Mouse (Mus musculus) CD4-positive, CD25-positive, alpha-beta regulatory T cell (primary cell): Measurements from ENCODE around the gene Pyy. TPM values are rescaled to one million over a fixed set of nuclear protein-coding genes. Genes with fewer than 3 reads are reported as not detected.

Experiments used
- polyA plus RNA-seq: library from polyadenylated mRNA; unstranded; fragments of 100-300 nt; shearing (Covaris generic); gene quantifications from one replicate; pipeline ENCODE4 v1.2.1, GENCODE M21; 2017

Pyy gene
- polyA plus RNA-seq: not detected

DNA sequence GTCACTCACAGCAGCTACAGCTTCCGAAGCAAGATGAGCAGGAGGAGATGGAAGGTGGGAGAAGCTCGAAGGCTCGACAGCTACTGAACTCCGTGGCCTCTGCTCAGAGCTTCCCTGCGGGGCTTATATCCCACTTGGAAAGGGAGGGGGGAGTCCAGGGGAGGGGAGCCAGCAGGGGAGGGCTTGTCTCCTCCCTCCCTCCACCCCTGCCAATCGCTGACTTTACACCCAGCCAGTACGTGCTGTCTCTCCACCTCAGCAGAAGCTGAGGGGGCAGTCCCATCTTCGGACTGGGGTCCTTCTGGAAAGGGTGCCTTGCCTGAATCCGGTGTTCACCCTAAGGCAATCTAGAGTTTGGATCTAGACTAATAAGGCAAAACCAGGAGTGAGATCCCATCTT is at the start of gene Pyy:
Pyy (minus strand) TSS at position 101 of the 400 bp plus-strand sequence.

DNA sequence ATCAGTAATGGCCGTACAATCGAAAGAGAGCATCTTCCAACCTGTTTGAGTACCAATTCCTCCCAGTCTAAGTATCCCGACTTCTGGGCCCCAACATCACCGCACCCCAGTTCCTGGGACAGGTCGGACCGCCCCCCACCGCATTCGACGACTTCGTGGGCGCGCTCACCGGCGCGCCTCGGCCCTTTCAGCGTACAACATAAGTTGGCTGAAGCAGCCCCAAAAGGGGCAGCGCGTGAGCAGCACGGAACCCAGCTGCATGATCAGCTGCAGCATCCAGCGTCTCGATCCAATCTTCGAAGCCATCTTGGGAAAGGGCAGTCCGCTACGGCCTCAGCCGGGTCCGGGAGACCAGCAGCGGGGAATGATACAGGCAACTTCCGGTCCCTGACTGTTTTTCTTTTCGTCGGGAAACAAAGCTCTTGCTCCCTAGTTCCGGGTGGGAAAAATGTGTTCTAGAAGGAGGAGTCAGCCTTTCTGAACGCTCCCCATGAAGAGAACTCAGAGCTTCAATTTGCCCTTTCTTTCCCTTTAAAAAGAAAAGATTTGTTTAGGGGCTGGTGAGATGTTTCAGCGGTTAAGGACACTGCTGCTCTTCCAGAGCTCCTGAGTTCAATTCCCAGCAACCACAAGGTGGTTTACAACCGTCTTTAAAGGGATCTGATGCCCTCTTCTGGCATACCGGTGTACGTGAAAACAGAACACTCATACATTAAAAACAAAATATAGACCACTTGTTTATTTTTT is 48.6 kb upstream of the Pyy start, which contains the start of gene Tmem101:
Tmem101 (minus strand) TSS at position 366 of the 747 bp plus-strand sequence.

DNA sequence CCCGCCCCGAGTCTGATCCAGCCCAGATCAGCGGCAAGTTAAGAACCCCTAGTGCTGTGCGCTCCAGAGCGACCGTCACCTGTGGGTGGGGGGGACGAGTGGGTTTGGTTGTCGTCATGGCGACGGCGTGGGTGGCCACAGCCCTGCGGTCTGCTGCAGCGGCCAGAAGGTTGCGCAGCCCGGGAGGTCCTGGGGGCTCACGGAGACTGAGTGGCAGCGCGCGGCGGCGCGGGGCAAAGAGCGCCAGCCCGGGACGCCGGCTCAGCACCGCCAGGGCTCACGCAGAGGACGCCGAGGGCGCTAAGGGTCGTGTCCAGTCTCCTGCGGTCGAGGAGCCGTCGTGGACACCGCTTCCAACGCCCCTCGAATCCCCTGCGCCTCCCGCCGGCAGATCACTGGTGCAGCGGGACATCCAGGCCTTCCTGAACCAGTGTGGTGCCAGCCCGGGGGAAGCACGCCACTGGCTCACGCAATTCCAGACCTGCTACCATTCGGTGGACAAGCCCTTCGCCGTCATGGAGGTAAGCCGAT is 37.9 kb upstream of the Pyy start, which contains the start of gene Nags:
Nags (plus strand) TSS at position 43 of the 531 bp plus-strand sequence.

DNA sequence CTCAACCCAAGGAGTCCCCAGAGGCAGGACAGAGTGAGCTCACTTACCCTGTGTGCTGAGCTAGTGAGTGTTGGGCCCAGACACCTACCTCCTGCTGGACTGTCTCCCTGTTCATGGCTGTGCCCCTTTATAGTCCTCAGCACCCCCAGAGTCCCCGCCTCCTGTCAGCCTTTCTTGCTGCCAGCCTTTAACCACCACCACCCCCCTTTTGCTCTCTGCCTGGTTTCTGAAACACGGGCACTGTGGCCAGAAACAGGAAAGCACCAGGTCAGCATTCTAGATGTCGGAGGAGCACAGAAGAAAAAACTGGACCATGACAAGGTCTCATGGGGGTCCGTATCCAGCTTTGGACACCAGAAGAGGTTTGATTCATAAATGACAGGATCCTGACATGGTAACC is 6.4 kb downstream of the Pyy start, which contains the start of gene Ppy:
Ppy (minus strand) TSS at position 101 of the 400 bp plus-strand sequence.

DNA sequence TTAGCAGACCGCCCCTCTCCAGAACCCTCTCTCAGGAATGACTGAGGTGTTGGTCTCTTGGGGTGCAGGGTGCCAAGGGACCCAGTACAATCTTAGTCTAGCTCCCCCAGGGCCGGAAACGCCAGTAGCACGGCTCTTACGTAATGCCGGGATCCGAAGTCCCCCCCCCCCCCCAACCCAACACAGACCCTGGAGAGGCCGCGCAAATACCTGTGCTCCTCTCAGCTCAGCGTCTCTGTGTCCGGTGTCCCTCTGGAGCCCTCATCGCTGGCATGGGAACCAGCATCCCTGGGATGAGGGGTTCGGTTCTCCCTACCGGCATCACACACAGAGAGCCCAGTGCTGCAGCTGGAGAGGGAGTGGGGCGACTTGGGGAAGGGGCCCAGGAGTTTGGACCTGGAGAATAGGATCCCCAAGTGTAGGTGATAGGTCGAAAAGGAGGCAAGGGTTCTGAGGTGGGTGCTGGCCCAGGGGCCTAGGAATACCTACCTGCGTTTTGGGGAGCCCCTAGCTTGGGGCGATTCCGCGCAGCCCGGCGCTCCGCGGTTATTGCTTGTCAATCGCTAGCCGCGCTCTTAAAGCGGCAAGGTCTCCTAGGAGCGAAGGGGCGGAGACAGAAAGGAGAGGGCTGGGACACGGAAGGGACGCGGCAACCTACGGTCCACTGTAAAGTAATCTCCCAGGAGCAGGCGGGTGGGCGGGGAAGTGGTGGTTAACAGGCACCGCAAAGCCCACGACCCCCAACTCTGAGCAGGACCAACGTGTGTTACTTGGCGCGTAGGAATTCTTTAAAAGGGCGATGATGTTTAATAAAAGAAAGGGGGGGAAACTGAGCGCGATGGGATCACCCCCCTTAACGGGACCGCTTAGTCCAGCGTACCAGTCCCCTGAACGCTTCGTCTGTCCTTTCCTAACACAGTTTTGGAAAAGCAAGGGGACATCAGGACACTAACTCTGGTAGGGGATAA is 19.4 kb downstream of the Pyy start, which contains the start of gene Mpp2:
Mpp2 (minus strand) TSS at position 585 of the 968 bp plus-strand sequence.

Other genes starting within 250 kb of the Pyy start
- gene Meox1, start 213.5 kb downstream of the Pyy start, polyA plus RNA-seq: not detected
- gene Sost, start 140.8 kb downstream of the Pyy start, polyA plus RNA-seq: not detected
- not detected for gene Cfap97d1, start 123.6 kb downstream of the Pyy start, polyA plus RNA-seq
- gene Dusp3, start 120.8 kb downstream of the Pyy start, polyA plus RNA-seq: 0.14 TPM
- gene Mpp3, start 79.4 kb downstream of the Pyy start, polyA plus RNA-seq: 0.12 TPM
- not detected for gene Cd300lg, start 66.3 kb downstream of the Pyy start, polyA plus RNA-seq
- 1.8 TPM for gene Mpp2, start 19.3 kb downstream of the Pyy start, polyA plus RNA-seq
- not detected for gene Ppy, start 6.5 kb downstream of the Pyy start, polyA plus RNA-seq
- gene Nags, start 37.7 kb upstream of the Pyy start, polyA plus RNA-seq: not detected
- gene Tmem101, start 48.6 kb upstream of the Pyy start, polyA plus RNA-seq: 8.5 TPM
- gene Lsm12, start 77.5 kb upstream of the Pyy start, polyA plus RNA-seq: 74.0 TPM
- 40.2 TPM for gene G6pc3, start 81.8 kb upstream of the Pyy start, polyA plus RNA-seq
- gene Hdac5, start 122.3 kb upstream of the Pyy start, polyA plus RNA-seq: 34.6 TPM
- gene BC030867, start 141.1 kb upstream of the Pyy start, polyA plus RNA-seq: 0.25 TPM
- gene Asb16, start 160.9 kb upstream of the Pyy start, polyA plus RNA-seq: not detected
- gene Tmub2, start 177.1 kb upstream of the Pyy start, polyA plus RNA-seq: 60.1 TPM
- gene Atxn7l3, start 188.8 kb upstream of the Pyy start, polyA plus RNA-seq: 19.2 TPM
- gene Ubtf, start 211.9 kb upstream of the Pyy start, polyA plus RNA-seq: 138 TPM